Mouse (Mus musculus) cortical plate, adult 2 months (tissue): ENCODE results near the gene Mrgprg.

Source experiments
- CTCF ChIP-seq: fragments of 200-500 bp; IDR thresholded peaks from 2 replicates; pipeline ENCODE4 v1.5.1; 2011; ENCODE audit warnings: mild to moderate bottlenecking, control low read depth, low read length; ENCODE audit not compliant: insufficient read depth; ENCODE audit errors: extremely low read depth
- POLR2A ChIP-seq: fragments of 200-500 bp; IDR thresholded peaks from 2 replicates; pipeline ENCODE4 v1.6.1; 2011; ENCODE audit warnings: mild to moderate bottlenecking, low read length, control low read depth; ENCODE audit not compliant: insufficient read depth; ENCODE audit errors: extremely low read depth

GRCm38 (mm10) chr7:143783378-143783995 lies 16.7 kb upstream of the Mrgprg start:
- TF ChIP-seq POLR2A (no peak), CTCF (no peak)
